Mouse (Mus musculus): ENCODE measurements around the gene Gmds. TPM values are rescaled to one million over a fixed set of nuclear protein-coding genes. Genes with fewer than 3 reads are reported as not detected.

Gene Gmds
- total RNA-seq, 1 experiment = 7.3 TPM

DNA sequence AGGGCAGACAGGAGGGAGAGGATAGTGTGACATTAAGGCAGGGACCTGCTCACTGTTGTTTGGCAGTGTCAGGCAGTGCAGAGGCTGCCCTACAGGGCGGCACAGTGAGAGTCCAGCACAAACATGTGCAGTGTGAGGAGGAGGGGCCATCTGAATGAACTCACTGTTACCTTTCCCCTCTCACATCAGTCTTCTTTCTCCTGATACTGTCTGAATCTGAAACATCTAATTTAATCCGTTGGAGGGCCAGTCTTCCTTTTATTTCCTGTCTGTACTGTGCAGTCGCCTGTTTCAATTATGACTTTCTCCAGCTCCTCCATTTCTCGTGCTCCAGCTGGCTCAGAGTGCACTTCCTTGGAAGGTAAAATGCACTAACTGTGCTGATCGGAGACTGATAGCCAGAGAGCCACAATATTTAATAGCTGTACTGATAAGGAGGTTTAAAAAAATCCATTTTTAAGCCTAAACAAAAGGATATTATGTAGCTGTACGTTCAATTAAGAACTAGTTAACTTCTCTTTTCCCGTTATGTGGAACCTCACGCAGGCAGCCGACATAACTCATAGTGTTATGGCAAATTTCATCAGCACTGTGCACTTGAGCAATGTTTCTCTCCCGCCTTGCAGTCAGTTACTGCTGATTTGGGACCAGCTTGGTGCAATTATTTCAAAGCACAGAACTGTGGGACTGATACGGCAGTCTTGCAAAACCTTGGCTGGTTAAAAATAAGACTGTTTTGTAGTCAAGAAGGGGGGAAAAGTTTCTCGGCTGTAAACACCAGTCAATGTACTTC lies 345.9 kb downstream of the Gmds start:
- Histone ChIP-seq H3K9me3 (ENCODE audit: control insufficient read depth, insufficient read depth, low read depth, low read length) (no peaks in the 10 kb centered on the region), H3K36me3 (ENCODE audit: control insufficient read depth, insufficient read depth, low read length, poor library complexity, severe bottlenecking) (no peaks in the 10 kb centered on the region), H3K4me1 (ENCODE audit: control insufficient read depth in 2 of 2, insufficient read depth in 2 of 2, low read length in 2 of 2, poor library complexity in 1 of 2) (no peaks in the 10 kb centered on the region), H3K4me3 (ENCODE audit: insufficient read depth in 1 of 2, low read depth in 1 of 2, low read length in 2 of 2, poor library complexity in 1 of 2, severe bottlenecking in 1 of 2) (no peak overlapping the region), H3K27ac (ENCODE audit: insufficient read depth, low read depth, low read length, poor library complexity, severe bottlenecking) (no peak overlapping the region), H3K9ac (ENCODE audit: insufficient read depth, low read depth, low read length, poor library complexity, severe bottlenecking) (no peak overlapping the region)
- in situ Hi-C loops (cut with MboI; ENCODE audit: low sequenced_read_pairs in 2 of 2, unreplicated experiment in 2 of 2) = no loop called here
- DNase-seq (ENCODE audit: low read depth, low spot score) = no peak
- TF ChIP-seq HCFC1 (IDR thresholded peaks at IDR 0.05; ENCODE audit: borderline replicate concordance, insufficient read depth, low read length) = no peak

DNA sequence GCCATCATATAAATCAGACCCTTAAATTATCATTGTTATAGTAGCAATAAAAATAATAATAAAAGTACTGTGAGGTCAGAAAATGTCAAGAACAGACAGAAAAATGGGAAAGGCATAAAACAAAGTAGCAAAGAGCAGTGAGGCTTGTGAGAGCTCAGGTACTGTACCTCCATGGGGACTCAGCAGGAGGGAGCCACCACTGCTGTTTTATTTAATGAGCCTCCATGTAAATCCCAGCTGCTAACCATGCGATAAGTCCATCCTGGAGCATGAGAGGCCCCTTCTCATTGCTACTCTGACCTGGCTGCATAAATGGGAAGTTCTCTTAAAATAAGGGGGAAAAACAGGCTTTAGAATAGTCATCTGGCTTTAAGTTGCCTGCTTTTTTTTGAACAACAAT lies 357.3 kb downstream of the Gmds start:
- in situ Hi-C loops (cut with MboI; ENCODE audit: low sequenced_read_pairs in 2 of 2, unreplicated experiment in 2 of 2) = no loop called here
- no peak for DNase-seq (ENCODE audit: low read depth, low spot score)

DNA sequence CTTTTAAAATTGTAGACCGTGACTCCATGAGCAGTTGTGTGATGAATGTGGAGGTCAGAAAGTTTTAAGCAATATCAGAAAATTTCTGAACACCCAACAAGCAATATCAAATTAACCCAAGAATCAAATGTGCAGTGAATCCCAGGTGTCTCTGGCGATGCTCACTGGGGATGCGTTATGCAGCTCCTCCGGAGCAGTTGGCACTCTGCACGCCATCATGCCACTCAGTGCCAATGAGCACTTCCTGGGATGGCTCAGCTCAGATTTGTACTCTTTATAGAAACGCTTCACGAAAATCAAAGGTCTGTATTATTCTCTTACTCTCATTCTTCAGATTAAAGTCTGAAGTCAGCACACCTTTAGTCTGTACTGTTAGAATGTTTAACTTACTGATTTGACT lies 360.4 kb downstream of the Gmds start:
- TF ChIP-seq HCFC1 (IDR thresholded peaks at IDR 0.05; ENCODE audit: borderline replicate concordance, insufficient read depth, low read length) = no peak
- TF ChIP-seq MAFK (IDR thresholded peaks at IDR 0.05; ENCODE audit: insufficient read depth, low read depth, low read length) = no peak
- TF ChIP-seq ZC3H11A (IDR thresholded peaks at IDR 0.05; ENCODE audit: borderline replicate concordance, low read depth, low read length) = no peak
- TF ChIP-seq CHD2 (IDR thresholded peaks at IDR 0.05; ENCODE audit: low read depth, low read length) = no peak
- no peak for TF ChIP-seq ZNF384 (IDR thresholded peaks at IDR 0.05; ENCODE audit: low read depth, low read length)
- in situ Hi-C loops (cut with MboI; ENCODE audit: low sequenced_read_pairs in 2 of 2, unreplicated experiment in 2 of 2) = no loop called here
- no peak overlapping the region for H3K4me3 ChIP-seq (ENCODE audit: insufficient read depth in 1 of 2, low read depth in 1 of 2, low read length in 2 of 2, poor library complexity in 1 of 2, severe bottlenecking in 1 of 2)
- H3K27ac ChIP-seq (ENCODE audit: insufficient read depth, low read depth, low read length, poor library complexity, severe bottlenecking) = no peak overlapping the region
- no peak for DNase-seq (ENCODE audit: low read depth, low spot score)
- H3K4me1 ChIP-seq (ENCODE audit: control insufficient read depth in 2 of 2, insufficient read depth in 2 of 2, low read length in 2 of 2, poor library complexity in 1 of 2) = 0 out of 4 replicates have a peak, but pooled peaks cover 0 to 4% of the 10 kb centered on the region in 2 experiments
- H3K9ac ChIP-seq (ENCODE audit: insufficient read depth, low read depth, low read length, poor library complexity, severe bottlenecking) = no peak overlapping the region
- H3K36me3 ChIP-seq (ENCODE audit: control insufficient read depth, insufficient read depth, low read length, poor library complexity, severe bottlenecking) = no peaks in the 10 kb centered on the region
- no peaks in the 10 kb centered on the region for H3K9me3 ChIP-seq (ENCODE audit: control insufficient read depth, insufficient read depth, low read depth, low read length)

More for the DNA sequence above, 357.3 kb downstream of the Gmds start:
- no peaks in the 10 kb centered on the region for H3K4me1 ChIP-seq (ENCODE audit: control insufficient read depth in 2 of 2, insufficient read depth in 2 of 2, low read length in 2 of 2, poor library complexity in 1 of 2)
- TF ChIP-seq HCFC1 (IDR thresholded peaks at IDR 0.05; ENCODE audit: borderline replicate concordance, insufficient read depth, low read length) (no peak), ZNF384 (IDR thresholded peaks at IDR 0.05; ENCODE audit: low read depth, low read length) (no peak), ZC3H11A (IDR thresholded peaks at IDR 0.05; ENCODE audit: borderline replicate concordance, low read depth, low read length) (no peak), MAFK (IDR thresholded peaks at IDR 0.05; ENCODE audit: insufficient read depth, low read depth, low read length) (no peak), CHD2 (IDR thresholded peaks at IDR 0.05; ENCODE audit: low read depth, low read length) (no peak)
- no peak overlapping the region for H3K27ac ChIP-seq (ENCODE audit: insufficient read depth, low read depth, low read length, poor library complexity, severe bottlenecking)
- no peaks in the 10 kb centered on the region for H3K36me3 ChIP-seq (ENCODE audit: control insufficient read depth, insufficient read depth, low read length, poor library complexity, severe bottlenecking)
- no peaks in the 10 kb centered on the region for H3K9me3 ChIP-seq (ENCODE audit: control insufficient read depth, insufficient read depth, low read depth, low read length)
- H3K9ac ChIP-seq (ENCODE audit: insufficient read depth, low read depth, low read length, poor library complexity, severe bottlenecking) = no peak overlapping the region
- H3K4me3 ChIP-seq (ENCODE audit: insufficient read depth in 1 of 2, low read depth in 1 of 2, low read length in 2 of 2, poor library complexity in 1 of 2, severe bottlenecking in 1 of 2) = no peak overlapping the region

DNA sequence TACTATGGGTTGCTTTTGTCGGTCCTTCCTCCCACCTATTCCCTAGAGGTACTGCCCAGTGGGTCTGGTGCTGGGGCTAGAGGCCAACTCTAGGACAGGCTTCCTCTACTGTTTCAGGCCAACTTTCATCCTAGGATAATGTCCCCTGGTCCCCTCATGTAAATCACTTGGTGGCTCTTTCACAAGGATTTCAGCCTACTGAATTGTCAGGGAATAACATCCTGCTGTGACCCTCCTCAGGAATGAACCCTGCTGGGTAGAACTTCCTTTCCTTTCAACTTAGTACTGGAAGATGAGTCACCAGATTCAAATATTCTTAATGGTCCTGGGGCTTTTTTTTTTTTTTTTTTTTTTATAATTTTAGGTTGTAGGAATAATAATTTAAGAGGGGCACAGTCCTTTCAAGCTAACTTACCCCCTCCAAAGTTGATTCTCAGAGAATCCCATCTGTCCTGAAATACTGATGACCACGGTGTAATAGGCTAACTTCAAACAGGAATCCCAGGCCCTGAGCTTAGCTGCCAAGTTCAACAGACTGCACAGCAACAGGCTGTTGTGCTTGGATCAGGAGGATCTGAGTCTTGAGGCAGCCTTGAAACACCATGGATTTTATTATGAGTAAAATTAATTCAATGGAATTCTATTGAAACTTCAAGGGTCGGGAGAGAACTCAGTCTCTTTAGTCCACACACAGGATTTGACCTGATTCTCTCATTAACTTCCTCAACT lies 363.6 kb downstream of the Gmds start:
- no peak overlapping the region for H3K4me3 ChIP-seq (ENCODE audit: insufficient read depth in 1 of 2, low read depth in 1 of 2, low read length in 2 of 2, poor library complexity in 1 of 2, severe bottlenecking in 1 of 2)
- no peak for DNase-seq (ENCODE audit: low read depth, low spot score)
- H3K4me1 ChIP-seq (ENCODE audit: control insufficient read depth in 2 of 2, insufficient read depth in 2 of 2, low read length in 2 of 2, poor library complexity in 1 of 2) = 0 out of 4 replicates have a peak, but pooled peaks cover 0 to 4% of the 10 kb centered on the region in 2 experiments
- no peak overlapping the region for H3K9ac ChIP-seq (ENCODE audit: insufficient read depth, low read depth, low read length, poor library complexity, severe bottlenecking)
- no peak overlapping the region for H3K27ac ChIP-seq (ENCODE audit: insufficient read depth, low read depth, low read length, poor library complexity, severe bottlenecking)
- in situ Hi-C loops (cut with MboI; ENCODE audit: low sequenced_read_pairs in 2 of 2, unreplicated experiment in 2 of 2) = no loop called here
- H3K9me3 ChIP-seq (ENCODE audit: control insufficient read depth, insufficient read depth, low read depth, low read length) = no peaks in the 10 kb centered on the region
- H3K36me3 ChIP-seq (ENCODE audit: control insufficient read depth, insufficient read depth, low read length, poor library complexity, severe bottlenecking) = no peaks in the 10 kb centered on the region
- TF ChIP-seq ZNF384 (IDR thresholded peaks at IDR 0.05; ENCODE audit: low read depth, low read length) (0 out of 2 replicates have a peak, but pooled peaks have one; percentile 5), MAFK (IDR thresholded peaks at IDR 0.05; ENCODE audit: insufficient read depth, low read depth, low read length) (no peak)

Measured in ES-E14 (cell line).